Mouse (Mus musculus) stomach, embryonic 14.5 days (tissue): ENCODE measurements around the gene Dnah14. TPM values are rescaled to one million over a fixed set of nuclear protein-coding genes. Genes with fewer than 3 reads are reported as not detected.
A peak's percentile ranks its signal among the peaks of the same experiment; 100 is the strongest.

Experiments
- ATAC-seq: fragments of 200-750 bp; cut with Nextera tagmentation; 2 replicates; pipeline ENCODE4 v1.8.0; 2017; ENCODE audit warnings: low read depth, moderate TSS enrichment; ENCODE audit not compliant: insufficient number of reproducible peaks, insufficient read depth, low FRiP score
- H3K27ac ChIP-seq: fragments of 300-500 bp; sonication (generic); 2 replicates; pipeline ENCODE4 v1.5.1; 2014; ENCODE audit warnings: mild to moderate bottlenecking, low read length, moderate library complexity, mixed read lengths
- H3K27me3 ChIP-seq: fragments of 300-500 bp; sonication (generic); 2 replicates; pipeline ENCODE4 v1.6.1; 2014; ENCODE audit warnings: low read length, control low read depth, mixed read lengths; ENCODE audit not compliant: control insufficient read depth, insufficient read depth
- H3K36me3 ChIP-seq: fragments of 300-500 bp; sonication (generic); 2 replicates; pipeline ENCODE4 v1.6.1; 2014; ENCODE audit warnings: mild to moderate bottlenecking, control low read depth, low read length, moderate library complexity, mixed read lengths; ENCODE audit not compliant: control insufficient read depth, insufficient read depth
- H3K4me1 ChIP-seq: fragments of 300-500 bp; sonication (generic); 2 replicates; pipeline ENCODE4 v1.6.1; 2014; ENCODE audit warnings: low read length, control low read depth, mixed read lengths; ENCODE audit not compliant: control insufficient read depth, insufficient read depth
- H3K4me2 ChIP-seq: fragments of 300-500 bp; sonication (generic); replicated peaks from 2 replicates; pipeline ENCODE4 v1.6.1; 2014; ENCODE audit warnings: low read depth, low read length, control low read depth
- H3K4me3 ChIP-seq: fragments of 300-500 bp; sonication (generic); 2 replicates; pipeline ENCODE4 v1.5.1; 2014; ENCODE audit warnings: low read depth, low read length, control low read depth
- H3K9ac ChIP-seq: fragments of 300-500 bp; sonication (generic); replicated peaks from 2 replicates; pipeline ENCODE4 v1.6.1; 2014; ENCODE audit warnings: low read depth, mild to moderate bottlenecking, control low read depth, low read length, moderate library complexity, mixed read lengths
- H3K9me3 ChIP-seq: fragments of 300-500 bp; sonication (generic); 2 replicates; pipeline ENCODE4 v1.6.1; 2016; ENCODE audit warnings: low read depth, low read length, control low read depth; ENCODE audit not compliant: control insufficient read depth
- WGBS: fragments of 180-500 bp; shearing (Covaris S2); extraction: QIAGEN DNeasy Blood & Tissue Kit; methylation state at CpG from one replicate; pipeline ENCODE4 v1.1.7; 2014; 5-methylcytosine and 5-hydroxymethylcytosine counted together
- polyA plus RNA-seq: library from polyadenylated mRNA; unstranded; fragments of >200 nt; fragmentation: Nextera tagmentation; extraction: Ambion mirVana; gene quantifications from 2 replicates; pipeline ENCODE4 v1.2.1, GENCODE M21; 2014

The Dnah14 gene
- polyA plus RNA-seq, 1 experiment from 2014 or later: 2.0 TPM

DNA sequence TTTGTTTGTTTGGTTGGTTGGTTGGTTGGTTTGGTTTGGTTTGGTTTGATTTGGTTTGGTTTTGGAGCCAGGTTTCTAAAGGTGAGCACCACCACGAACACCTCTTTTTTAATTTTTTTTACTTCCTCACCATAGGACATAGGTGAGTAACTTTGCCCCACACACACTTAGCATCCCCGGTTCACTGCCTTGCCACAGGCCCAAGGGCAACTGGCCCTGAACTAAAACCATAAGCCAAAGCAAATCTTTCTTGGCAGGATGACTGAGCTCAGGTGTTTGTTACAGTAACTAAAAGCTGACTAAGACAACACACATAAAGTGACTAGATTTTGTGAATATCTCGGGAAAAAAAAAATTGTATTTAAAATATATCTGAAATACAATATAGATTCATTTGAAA lies 271.0 kb downstream of the Dnah14 start:
- WGBS: 87% methylated on average over 3 of the region's 3 CpGs
- no peak overlapping the region for H3K27ac ChIP-seq
- no peak overlapping the region for H3K4me3 ChIP-seq
- no peaks in the 10 kb centered on the region for H3K36me3 ChIP-seq
- H3K27me3 ChIP-seq: no peaks in the 10 kb centered on the region
- H3K9ac ChIP-seq: no peak overlapping the region
- 0 out of 2 replicates have a peak, but pooled peaks cover 4% of the 10 kb centered on the region for H3K4me1 ChIP-seq
- ATAC-seq: no peak
- no peak overlapping the region for H3K4me2 ChIP-seq
- H3K9me3 ChIP-seq: no peaks in the 10 kb centered on the region

DNA sequence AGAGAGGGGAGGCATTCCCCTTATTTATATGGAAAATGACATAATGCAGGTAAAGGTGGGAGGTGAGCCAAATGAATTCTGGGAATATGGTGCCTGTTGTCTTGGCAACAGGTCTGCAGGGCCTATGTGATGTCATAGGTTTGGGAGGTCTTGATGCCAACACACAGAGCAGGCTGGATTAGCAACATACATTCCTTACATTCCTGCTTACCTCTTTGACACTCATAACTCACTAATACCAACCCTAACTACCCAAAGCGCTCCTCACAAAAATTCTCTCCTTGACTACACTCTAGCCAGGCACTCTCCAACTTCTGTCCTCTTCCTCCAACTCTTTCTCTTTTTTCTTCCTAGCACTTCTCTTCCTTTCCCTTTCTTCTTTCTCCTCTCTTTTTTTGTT lies 271.9 kb downstream of the Dnah14 start:
- no peak overlapping the region for H3K9ac ChIP-seq
- no peak for ATAC-seq

DNA sequence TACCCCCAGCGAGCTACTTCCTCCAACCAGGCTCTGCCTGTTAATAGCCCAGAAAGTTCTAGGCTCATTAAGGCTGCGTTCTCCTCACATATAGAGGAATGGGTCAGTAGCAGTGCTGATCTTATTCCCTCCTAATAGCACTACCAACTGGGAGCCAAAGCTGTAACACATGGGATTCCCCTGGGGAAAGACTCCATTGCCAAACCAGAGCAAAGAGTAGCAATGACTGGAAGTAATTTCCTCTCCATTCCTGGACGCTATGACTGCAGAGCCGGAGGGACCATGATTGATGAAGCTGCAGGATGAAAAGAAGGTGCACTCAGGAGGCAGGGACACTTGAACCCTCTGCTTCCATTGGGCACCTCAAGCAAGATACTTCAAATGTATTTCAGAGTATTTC lies 274.1 kb downstream of the Dnah14 start:
- Histone ChIP-seq H3K9me3 (no peaks in the 10 kb centered on the region), H3K4me3 (no peak overlapping the region), H3K27me3 (no peaks in the 10 kb centered on the region), H3K4me1 (peaks cover 5% of the 10 kb centered on the region; the same call in 1 of the 2 replicates), H3K4me2 (no peak overlapping the region), H3K27ac (no peak overlapping the region), H3K36me3 (no peaks in the 10 kb centered on the region), H3K9ac (no peak overlapping the region)
- WGBS: 64% methylated on average over 4 of the region's 4 CpGs
- no peak for ATAC-seq

More for the DNA sequence above, 271.9 kb downstream of the Dnah14 start:
- Histone ChIP-seq H3K4me1 (0 out of 2 replicates have a peak, but pooled peaks cover 1% of the 10 kb centered on the region), H3K27ac (no peak overlapping the region), H3K36me3 (no peaks in the 10 kb centered on the region), H3K4me3 (no peak overlapping the region), H3K27me3 (no peaks in the 10 kb centered on the region), H3K9me3 (no peaks in the 10 kb centered on the region), H3K4me2 (no peak overlapping the region)
- WGBS: 52% methylated on average over 1 of the region's 1 CpGs

DNA sequence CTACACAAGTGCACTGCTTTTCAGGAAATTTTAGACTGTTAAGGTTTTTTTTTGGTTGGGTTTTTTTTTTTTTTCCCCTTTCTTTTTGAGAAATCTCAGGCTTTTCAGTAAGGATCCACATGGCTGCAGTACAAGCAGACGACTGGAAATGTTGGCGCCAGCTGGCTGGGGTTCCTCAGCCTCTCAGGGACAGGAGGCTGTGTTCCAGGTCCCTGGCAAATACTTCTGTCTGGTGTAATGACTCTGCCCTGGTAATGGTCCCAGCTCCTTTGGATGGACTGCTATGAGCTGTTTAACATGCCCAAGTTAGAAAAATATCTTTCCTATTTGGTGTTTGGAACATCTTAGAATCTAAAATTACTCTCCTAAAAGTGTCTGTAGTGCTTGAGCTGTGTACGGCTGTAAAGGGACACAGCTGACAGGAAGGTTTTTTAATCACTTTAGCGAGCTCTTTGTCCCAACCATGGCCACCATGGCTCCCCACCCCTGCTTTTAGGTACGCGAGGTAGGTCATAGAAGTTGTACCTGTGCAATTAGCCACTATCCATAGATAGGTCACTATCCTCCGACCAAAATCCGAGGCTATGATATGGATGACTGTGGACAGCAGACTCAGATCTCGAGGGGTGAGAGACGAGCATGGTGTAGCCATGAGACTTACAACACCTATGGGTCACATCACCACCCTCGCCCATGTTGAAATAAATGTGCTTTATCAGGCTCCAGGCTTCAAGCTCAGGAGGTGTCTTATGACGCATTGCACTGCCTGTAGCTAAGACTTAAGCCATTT lies 275.4 kb downstream of the Dnah14 start:
- Histone ChIP-seq H3K27ac (no peak overlapping the region), H3K4me1 (peaks cover 5% of the 10 kb centered on the region; the same call in 1 of the 2 replicates), H3K9ac (no peak overlapping the region), H3K9me3 (no peaks in the 10 kb centered on the region), H3K4me3 (no peak overlapping the region), H3K27me3 (no peaks in the 10 kb centered on the region), H3K4me2 (no peak overlapping the region), H3K36me3 (no peaks in the 10 kb centered on the region)
- no peak for ATAC-seq
- 84% methylated on average over 12 of the region's 12 CpGs for WGBS

DNA sequence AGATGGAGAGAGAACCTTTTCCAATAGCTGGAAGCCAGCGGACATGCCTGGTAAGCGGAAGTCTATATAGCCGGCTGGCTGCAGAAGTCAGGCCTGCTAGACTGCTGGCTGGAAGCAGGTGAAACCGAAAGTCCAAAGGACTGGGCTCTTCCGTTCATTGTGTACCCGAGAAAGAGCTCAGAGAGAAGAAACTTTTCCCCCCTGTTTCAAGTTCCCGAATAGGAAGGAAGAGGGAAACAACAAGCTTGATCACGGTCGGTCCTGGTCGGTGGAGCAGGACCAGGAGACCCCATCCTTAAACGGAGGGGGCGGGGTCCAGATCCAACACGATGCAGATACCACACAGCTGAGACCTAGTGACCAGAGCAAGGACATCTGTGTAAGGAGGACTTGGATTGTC lies 276.1 kb downstream of the Dnah14 start:
- H3K4me1 ChIP-seq: peaks cover 5% of the 10 kb centered on the region; the same call in 1 of the 2 replicates
- no peak overlapping the region for H3K9ac ChIP-seq
- H3K36me3 ChIP-seq: no peaks in the 10 kb centered on the region
- no peak overlapping the region for H3K27ac ChIP-seq
- H3K4me3 ChIP-seq: no peak overlapping the region
- H3K27me3 ChIP-seq: no peaks in the 10 kb centered on the region
- peak; percentile 18; the same call in 1 of the 2 replicates for ATAC-seq
- WGBS: 47% methylated on average over 13 of the region's 13 CpGs
- peak overlapping the region; percentile 35; the same call in 1 of the 2 replicates for H3K4me2 ChIP-seq
- no peaks in the 10 kb centered on the region for H3K9me3 ChIP-seq

DNA sequence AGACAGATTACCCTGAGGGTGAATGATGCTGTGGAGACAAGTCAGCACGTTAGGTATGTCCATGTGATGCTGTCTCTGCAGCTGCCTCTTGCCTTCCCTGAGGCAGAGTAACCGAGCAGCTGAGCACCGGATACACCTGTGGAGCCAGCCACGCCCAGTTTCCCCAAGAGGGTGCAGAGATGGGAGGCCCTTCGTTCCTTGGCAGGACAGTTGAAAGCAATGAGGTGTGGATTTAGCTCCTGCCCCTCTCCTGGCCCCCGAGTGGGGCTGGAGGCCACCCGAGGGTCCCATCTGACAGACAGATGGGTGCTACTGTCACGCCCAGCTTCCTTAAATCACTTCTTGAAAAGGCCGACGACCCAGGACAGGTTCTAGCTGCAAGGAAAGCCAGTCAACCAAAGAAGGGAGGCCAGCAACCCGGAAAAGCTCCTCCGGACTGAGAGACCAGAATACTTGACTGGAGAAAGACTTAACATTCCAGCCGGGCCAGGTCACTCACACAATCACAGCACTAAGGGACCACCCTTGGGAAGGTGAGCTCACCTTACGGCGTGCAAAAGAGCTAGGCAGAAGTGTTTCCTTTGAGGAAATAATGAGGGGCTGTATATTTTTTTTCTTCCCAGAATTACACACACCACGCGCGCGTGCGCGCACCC lies 276.9 kb downstream of the Dnah14 start:
- Histone ChIP-seq H3K9me3 (no peaks in the 10 kb centered on the region), H3K4me3 (no peak overlapping the region), H3K36me3 (no peaks in the 10 kb centered on the region), H3K4me1 (peaks cover 5% of the 10 kb centered on the region; the same call in 1 of the 2 replicates), H3K9ac (no peak overlapping the region), H3K27ac (peak overlapping the region; percentile 6; the same call in 1 of the 2 replicates), H3K27me3 (no peaks in the 10 kb centered on the region), H3K4me2 (peak overlapping the region; percentile 35)
- ATAC-seq: 0 out of 2 replicates have a peak, but pooled peaks have one; percentile 58
- 9% methylated on average over 16 of the region's 21 CpGs for WGBS

GRCm38 (mm10) chr1:181854829-181855228 lies 278.5 kb downstream of the Dnah14 start:
- WGBS: 89% methylated on average over 2 of the region's 2 CpGs
- Histone ChIP-seq H3K27ac (no peak overlapping the region), H3K4me1 (peaks cover 5% of the 10 kb centered on the region; the same call in 1 of the 2 replicates), H3K27me3 (no peaks in the 10 kb centered on the region), H3K36me3 (no peaks in the 10 kb centered on the region), H3K9ac (no peak overlapping the region), H3K4me2 (no peak overlapping the region), H3K4me3 (no peak overlapping the region), H3K9me3 (no peaks in the 10 kb centered on the region)
- no peak for ATAC-seq

DNA sequence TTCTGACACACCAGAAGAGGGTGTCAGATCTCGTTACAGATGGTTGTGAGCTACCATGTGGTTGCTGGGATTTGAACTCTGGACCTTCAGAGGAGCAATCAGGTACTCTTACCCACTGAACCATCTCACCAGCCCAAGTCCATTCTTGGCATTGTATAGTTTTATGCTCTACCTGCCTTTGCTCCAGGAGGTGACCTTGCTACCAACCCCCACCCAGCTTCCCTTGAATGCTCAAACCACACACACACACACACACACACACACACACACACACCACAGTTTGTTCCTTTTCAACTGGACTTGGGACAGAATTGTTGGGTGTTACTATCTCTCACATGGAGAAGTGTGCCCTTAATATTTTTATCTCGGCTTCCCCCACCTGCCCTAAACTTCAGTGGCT lies 280.0 kb downstream of the Dnah14 start:
- Histone ChIP-seq H3K9ac (no peak overlapping the region), H3K4me3 (no peak overlapping the region), H3K9me3 (no peaks in the 10 kb centered on the region), H3K4me2 (no peak overlapping the region), H3K27ac (no peak overlapping the region), H3K4me1 (peaks cover 9% of the 10 kb centered on the region; the same call in 1 of the 2 replicates), H3K27me3 (no peaks in the 10 kb centered on the region), H3K36me3 (no peaks in the 10 kb centered on the region)
- 72% methylated on average over 2 of the region's 2 CpGs for WGBS
- no peak for ATAC-seq
